Mouse (Mus musculus): ENCODE results near the gene Ogg1. TPM values are rescaled to one million over a fixed set of nuclear protein-coding genes. Genes with fewer than 3 reads are reported as not detected.

Ogg1 gene
- total and polyA plus RNA-seq, 2 experiments from 2014 or later = 10.1 to 11.9 TPM

DNA sequence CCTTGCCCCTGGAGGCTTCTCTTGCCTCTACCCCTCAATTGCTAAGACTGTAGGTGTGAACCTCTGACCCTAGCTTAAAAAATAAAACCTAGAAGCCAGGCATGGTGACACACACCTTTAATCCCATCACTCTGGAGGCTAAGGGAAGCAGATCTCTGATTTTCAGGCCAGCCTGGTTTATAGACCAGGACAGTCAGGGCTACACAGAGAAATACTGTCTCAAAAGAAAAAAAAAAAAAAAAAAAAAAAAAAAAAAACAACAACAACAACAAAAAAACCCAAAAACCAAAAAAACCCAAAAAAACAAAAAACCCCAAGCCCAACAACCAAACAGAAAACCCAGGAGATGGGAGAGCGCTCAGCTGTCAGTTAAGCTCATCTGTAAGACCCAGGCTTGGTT lies 40.8 kb downstream of the Ogg1 start:
- TF ChIP-seq CTCF (IDR thresholded peaks at IDR 0.05; ENCODE audit: low read depth) = no peak
- Histone ChIP-seq H3K27me3 (ENCODE audit: insufficient read depth, low read length) (no peaks in the 10 kb centered on the region), H3K4me1 (ENCODE audit: insufficient read depth) (no peaks in the 10 kb centered on the region), H3K27ac (ENCODE audit: low read depth, low read length) (no peak overlapping the region), H3K9me3 (ENCODE audit: low read length) (no peaks in the 10 kb centered on the region), H3K4me3 (ENCODE audit: low read depth, low read length) (no peak overlapping the region), H3K36me3 (ENCODE audit: insufficient read depth) (peaks cover 48% of the 10 kb centered on the region), H3K4me2 (ENCODE audit: low read depth) (no peak overlapping the region), H3K9ac (no peak overlapping the region)
- ATAC-seq = no peak
- 91% methylated on average over 1 of the region's 1 CpGs for WGBS
- no peak for DNase-seq

DNA sequence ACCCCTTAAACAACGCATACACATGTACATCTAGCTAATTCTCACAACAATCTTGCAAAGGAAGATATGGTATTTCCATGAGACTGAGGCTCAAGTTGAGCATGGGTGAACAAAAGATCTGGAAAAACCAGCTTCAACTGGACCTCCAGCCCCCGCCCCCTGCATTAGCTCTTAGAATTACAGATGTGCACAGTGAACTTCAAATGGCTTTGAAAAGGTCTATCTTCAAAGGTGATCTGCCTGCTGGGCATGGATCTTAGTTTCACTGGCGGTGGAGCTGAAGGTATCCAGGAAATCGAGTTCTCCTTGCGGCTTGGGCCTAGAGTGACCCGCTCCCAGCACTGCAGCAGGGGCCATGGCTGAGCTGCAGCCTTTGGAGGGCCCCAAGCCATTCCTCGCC lies 41.4 kb downstream of the Ogg1 start:
- no peak for DNase-seq
- WGBS = 90% methylated on average over 7 of the region's 7 CpGs
- no peak for TF ChIP-seq CTCF (IDR thresholded peaks at IDR 0.05; ENCODE audit: low read depth)
- 0 out of 2 replicates have a peak, but pooled peaks have one; percentile 5 for ATAC-seq
- Histone ChIP-seq H3K27me3 (ENCODE audit: insufficient read depth, low read length) (no peaks in the 10 kb centered on the region), H3K9ac (no peak overlapping the region), H3K4me2 (ENCODE audit: low read depth) (no peak overlapping the region), H3K9me3 (ENCODE audit: low read length) (no peaks in the 10 kb centered on the region), H3K36me3 (ENCODE audit: insufficient read depth) (peaks cover 52% of the 10 kb centered on the region), H3K27ac (ENCODE audit: low read depth, low read length) (no peak overlapping the region), H3K4me3 (ENCODE audit: low read depth, low read length) (no peak overlapping the region), H3K4me1 (ENCODE audit: insufficient read depth) (no peaks in the 10 kb centered on the region)

DNA sequence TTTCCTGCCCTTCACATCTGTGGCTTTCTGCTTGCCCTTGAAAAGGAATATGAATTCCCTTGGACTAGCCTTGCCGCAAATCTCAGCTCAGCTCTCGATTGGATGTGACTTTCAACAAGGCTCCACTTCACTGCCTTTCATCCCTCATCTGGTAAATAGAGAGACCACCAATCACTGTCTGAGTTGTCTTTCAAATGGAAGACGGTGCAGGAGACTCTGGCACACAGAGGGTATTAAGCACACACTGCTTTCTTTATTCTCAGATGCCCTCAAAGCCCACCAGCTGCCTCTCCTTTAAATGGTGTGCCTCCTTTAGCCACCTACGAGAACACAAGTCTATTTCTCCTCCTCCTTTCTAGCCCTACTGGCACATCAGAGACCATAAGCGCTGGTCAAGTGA lies 41.8 kb downstream of the Ogg1 start:
- WGBS = 76% methylated on average over 5 of the region's 5 CpGs
- H3K4me3 ChIP-seq (ENCODE audit: low read depth, low read length) = no peak overlapping the region
- peak; percentile 61 for ATAC-seq
- no peak overlapping the region for H3K9ac ChIP-seq
- no peak overlapping the region for H3K4me2 ChIP-seq (ENCODE audit: low read depth)
- no peaks in the 10 kb centered on the region for H3K4me1 ChIP-seq (ENCODE audit: insufficient read depth)
- no peak overlapping the region for H3K27ac ChIP-seq (ENCODE audit: low read depth, low read length)
- no peaks in the 10 kb centered on the region for H3K27me3 ChIP-seq (ENCODE audit: insufficient read depth, low read length)
- no peak for DNase-seq
- no peak for TF ChIP-seq CTCF (IDR thresholded peaks at IDR 0.05; ENCODE audit: low read depth)
- H3K9me3 ChIP-seq (ENCODE audit: low read length) = no peaks in the 10 kb centered on the region
- peaks cover 57% of the 10 kb centered on the region for H3K36me3 ChIP-seq (ENCODE audit: insufficient read depth)

DNA sequence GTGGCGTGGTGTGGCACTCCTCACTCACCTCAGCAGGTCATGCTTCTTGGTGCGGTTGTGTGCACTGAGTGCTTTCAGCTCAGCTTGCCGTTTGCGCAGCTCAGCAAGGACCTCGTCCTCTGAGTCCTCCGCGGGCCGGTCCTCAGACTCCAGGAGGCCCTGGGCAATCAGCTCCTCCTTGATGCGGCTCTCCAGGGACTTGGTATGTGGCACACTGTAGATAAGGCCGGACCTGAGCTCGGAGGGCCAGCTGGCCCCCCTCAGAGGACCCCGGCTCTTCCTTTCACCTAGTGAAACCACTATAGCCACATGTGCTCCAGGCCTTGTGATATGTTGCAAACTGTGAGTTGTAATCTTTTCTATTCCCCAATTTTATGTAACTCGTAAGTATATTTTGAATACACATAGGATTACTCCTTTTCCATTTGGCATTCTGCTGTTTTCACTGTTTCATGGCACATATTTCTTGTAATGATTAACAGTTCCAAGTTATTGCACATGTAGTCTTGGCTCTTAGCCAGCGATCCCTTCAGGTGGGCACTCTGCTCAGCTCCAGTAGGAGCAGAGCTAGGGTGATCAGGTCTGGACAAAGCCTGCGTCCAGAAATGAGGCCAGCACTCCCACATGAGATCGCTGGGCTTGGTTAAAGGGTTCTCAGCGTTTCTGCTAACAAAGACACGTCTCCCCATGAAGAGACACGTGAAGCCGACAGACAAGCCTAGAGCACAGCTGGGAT lies 43.6 kb downstream of the Ogg1 start:
- DNase-seq (no peak), ATAC-seq (no peak)
- 93% methylated on average over 20 of the region's 20 CpGs for WGBS
- H3K27ac ChIP-seq (ENCODE audit: low read depth, low read length) = no peak overlapping the region
- H3K36me3 ChIP-seq (ENCODE audit: insufficient read depth) = peaks cover 74% of the 10 kb centered on the region
- H3K4me1 ChIP-seq (ENCODE audit: insufficient read depth) = no peaks in the 10 kb centered on the region
- no peak overlapping the region for H3K4me2 ChIP-seq (ENCODE audit: low read depth)
- H3K9ac ChIP-seq = no peak overlapping the region
- no peaks in the 10 kb centered on the region for H3K9me3 ChIP-seq (ENCODE audit: low read length)
- no peaks in the 10 kb centered on the region for H3K27me3 ChIP-seq (ENCODE audit: insufficient read depth, low read length)
- no peak overlapping the region for H3K4me3 ChIP-seq (ENCODE audit: low read depth, low read length)
- no peak for TF ChIP-seq CTCF (IDR thresholded peaks at IDR 0.05; ENCODE audit: low read depth)

DNA sequence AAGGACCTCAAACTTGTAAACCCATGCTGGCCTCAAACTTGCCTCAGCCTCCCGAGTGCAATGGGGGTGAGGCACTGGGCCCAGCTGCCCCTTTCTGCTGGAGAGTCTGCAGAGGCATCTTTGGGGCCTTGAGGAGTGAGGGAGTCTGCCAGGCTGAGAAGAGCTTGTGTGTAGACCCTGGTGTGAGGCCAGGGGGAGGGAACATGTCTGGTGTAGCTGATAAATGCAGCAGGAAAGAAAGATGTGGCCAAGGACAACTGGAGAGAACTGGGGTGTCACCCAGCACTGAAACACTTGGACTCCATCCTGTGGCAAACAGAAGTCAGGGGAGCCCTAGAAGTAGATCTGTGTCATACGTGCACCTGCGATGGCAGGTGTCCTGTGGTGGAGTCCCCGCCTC lies 46.7 kb downstream of the Ogg1 start:
- no peak for DNase-seq
- peaks cover 72% of the 10 kb centered on the region for H3K36me3 ChIP-seq (ENCODE audit: insufficient read depth)
- peaks cover 5% of the 10 kb centered on the region; the same call in 1 of the 2 replicates for H3K4me1 ChIP-seq (ENCODE audit: insufficient read depth)

DNA sequence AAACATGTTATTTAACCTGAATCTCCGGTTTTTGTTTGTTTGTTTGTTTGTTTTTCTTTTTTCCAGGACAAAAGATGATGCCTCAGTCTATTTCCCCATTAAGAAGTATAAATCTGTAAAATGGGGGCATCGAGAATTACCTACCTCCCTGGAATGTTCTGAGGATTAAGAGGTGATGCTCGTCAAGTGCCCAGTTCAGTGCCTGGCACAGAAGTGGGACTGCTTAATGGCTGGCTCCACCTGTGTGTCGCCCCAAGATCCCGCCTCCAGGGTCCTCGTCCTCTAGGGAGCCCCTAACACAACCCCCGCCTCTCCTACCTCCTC lies 50.4 kb downstream of the Ogg1 start:
- H3K9ac ChIP-seq = peak overlapping the region; percentile 87
- H3K27ac ChIP-seq (ENCODE audit: low read depth, low read length) = peak overlapping the region; percentile 86
- peak overlapping the region; percentile 91 for H3K4me2 ChIP-seq (ENCODE audit: low read depth)
- no peak for TF ChIP-seq CTCF (IDR thresholded peaks at IDR 0.05; ENCODE audit: low read depth)
- H3K4me1 ChIP-seq (ENCODE audit: insufficient read depth) = peaks cover 14% of the 10 kb centered on the region
- H3K4me3 ChIP-seq (ENCODE audit: low read depth, low read length) = peak overlapping the region; percentile 99
- WGBS = 10% methylated on average over 7 of the region's 7 CpGs
- no peaks in the 10 kb centered on the region for H3K27me3 ChIP-seq (ENCODE audit: insufficient read depth, low read length)
- no peaks in the 10 kb centered on the region for H3K9me3 ChIP-seq (ENCODE audit: low read length)
- ATAC-seq (no peak), DNase-seq (no peak)
- peaks cover 52% of the 10 kb centered on the region for H3K36me3 ChIP-seq (ENCODE audit: insufficient read depth)

More for the DNA sequence above, 46.7 kb downstream of the Ogg1 start:
- no peak overlapping the region for H3K4me2 ChIP-seq (ENCODE audit: low read depth)
- no peaks in the 10 kb centered on the region for H3K27me3 ChIP-seq (ENCODE audit: insufficient read depth, low read length)
- no peaks in the 10 kb centered on the region for H3K9me3 ChIP-seq (ENCODE audit: low read length)
- no peak overlapping the region for H3K9ac ChIP-seq
- WGBS = 95% methylated on average over 4 of the region's 4 CpGs
- no peak overlapping the region for H3K27ac ChIP-seq (ENCODE audit: low read depth, low read length)
- no peak overlapping the region for H3K4me3 ChIP-seq (ENCODE audit: low read depth, low read length)
- no peak for ATAC-seq
- TF ChIP-seq CTCF (IDR thresholded peaks at IDR 0.05; ENCODE audit: low read depth) = no peak

DNA sequence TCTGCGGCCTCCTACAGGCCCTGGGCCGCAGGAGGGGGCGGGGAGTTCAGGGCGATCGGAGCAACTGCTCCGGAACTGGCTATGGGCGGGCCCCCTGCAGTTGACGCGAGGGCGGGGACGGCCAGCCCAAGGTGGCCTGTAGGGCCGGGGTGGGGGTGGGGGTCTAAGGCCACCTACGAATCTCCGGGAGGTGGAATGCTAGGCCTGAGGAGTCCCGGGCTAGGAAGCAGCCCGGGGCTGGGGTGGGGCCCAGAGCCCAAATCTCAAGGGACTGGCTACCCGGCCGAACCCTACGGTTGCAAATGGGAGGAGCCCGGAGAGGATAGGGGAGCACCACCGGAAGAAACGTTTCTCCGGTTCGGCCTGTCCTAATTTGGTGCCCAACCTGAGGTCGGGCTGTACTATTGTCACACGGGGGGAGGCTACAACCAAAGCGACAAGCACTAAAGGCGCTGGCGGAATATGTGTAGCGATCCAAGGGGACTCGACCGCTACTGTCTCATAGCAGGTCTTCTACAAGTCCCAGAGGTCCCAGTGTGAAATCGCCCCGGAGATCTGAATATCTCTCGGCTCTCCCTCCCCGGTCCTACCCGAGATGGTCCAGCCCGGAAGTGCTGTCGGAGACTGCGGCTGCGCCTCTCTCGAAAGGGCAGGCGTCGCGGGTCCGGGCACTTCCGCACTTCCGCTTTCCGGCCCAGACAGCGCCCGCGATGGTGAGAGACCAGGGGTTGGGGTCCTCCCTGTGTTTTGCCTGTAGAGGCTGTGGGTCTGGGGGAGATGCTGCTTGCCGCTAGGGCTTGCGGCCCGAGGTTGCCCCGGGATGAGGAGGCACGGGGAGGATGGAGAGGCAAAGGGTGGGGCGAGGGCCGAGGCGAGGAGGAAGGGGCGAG lies 51.0 kb downstream of the Ogg1 start, which contains the start of the genes Tada3 and Arpc4:
Gene Tada3, minus strand, starts transcription at position 388 of the 890 bp plus-strand sequence.
Gene Arpc4, plus strand, starts transcription at position 620 of the 890 bp plus-strand sequence.
- peak; percentile 32; the same call in 1 of the 2 replicates for TF ChIP-seq CTCF (IDR thresholded peaks at IDR 0.05; ENCODE audit: low read depth)
- no peaks in the 10 kb centered on the region for H3K27me3 ChIP-seq (ENCODE audit: insufficient read depth, low read length)
- H3K27ac ChIP-seq (ENCODE audit: low read depth, low read length) = peak within 1 kb of the TSS; percentile 86
- ATAC-seq = peak; percentile 97
- H3K9ac ChIP-seq = peak within 1 kb of the TSS; percentile 87
- peak within 1 kb of the TSS; percentile 91 for H3K4me2 ChIP-seq (ENCODE audit: low read depth)
- WGBS = 1% methylated on average over 59 of the region's 61 CpGs
- peaks cover 14% of the 10 kb centered on the region for H3K4me1 ChIP-seq (ENCODE audit: insufficient read depth)
- peaks cover 47% of the 10 kb centered on the region for H3K36me3 ChIP-seq (ENCODE audit: insufficient read depth)
- DNase-seq = peak; percentile 97
- peak within 1 kb of the TSS; percentile 99 for H3K4me3 ChIP-seq (ENCODE audit: low read depth, low read length)
- H3K9me3 ChIP-seq (ENCODE audit: low read length) = no peaks in the 10 kb centered on the region

All from forebrain, postnatal 0 days (tissue).